Mouse (Mus musculus) kidney, adult 2 months (tissue): ENCODE data around the gene Ppil4. TPM values are rescaled to one million over a fixed set of nuclear protein-coding genes. Genes with fewer than 3 reads are reported as not detected.

Source experiments
- DNase-seq: peaks from one replicate; pipeline ENCODE4 v3.0.0; 2021
- H3K27ac ChIP-seq: fragments of 200-500 bp; 2 replicates; pipeline ENCODE4 v1.5.1; 2012; ENCODE audit warnings: low read depth, low read length, control low read depth, inconsistent platforms; ENCODE audit not compliant: insufficient read depth
- H3K27me3 ChIP-seq: fragments of 200-500 bp; replicated peaks from 2 replicates; pipeline ENCODE4 v1.6.1; 2012; ENCODE audit warnings: mild to moderate bottlenecking, moderate library complexity, low read length, inconsistent platforms; ENCODE audit not compliant: control insufficient read depth, insufficient read depth
- H3K36me3 ChIP-seq: fragments of 200-500 bp; 2 replicates; pipeline ENCODE4 v1.6.1; 2012; ENCODE audit warnings: mild to moderate bottlenecking, moderate library complexity, low read length, inconsistent platforms; ENCODE audit not compliant: control insufficient read depth, insufficient read depth
- H3K4me1 ChIP-seq: fragments of 200-500 bp; 2 replicates; pipeline ENCODE4 v1.6.1; 2011; ENCODE audit warnings: low read length; ENCODE audit not compliant: control insufficient read depth, insufficient read depth
- H3K4me3 ChIP-seq: fragments of 200-500 bp; 2 replicates; pipeline ENCODE4 v1.5.1; 2011; ENCODE audit warnings: mild to moderate bottlenecking, low read depth, low read length, control low read depth; ENCODE audit not compliant: insufficient read depth
- CTCF ChIP-seq: fragments of 200-500 bp; conservative IDR thresholded peaks from 2 replicates; pipeline ENCODE4 v1.5.1; 2011; ENCODE audit warnings: low read depth, mild to moderate bottlenecking, control low read depth, low read length, moderate library complexity, mixed read lengths; ENCODE audit not compliant: insufficient read depth, insufficient read length
- POLR2A ChIP-seq: fragments of 200-500 bp; IDR thresholded peaks from one replicate; pipeline ENCODE4 v1.6.1; 2011; ENCODE audit warnings: low read depth, low read length, control low read depth
- WGBS: fragments of 180-500 bp; shearing (Covaris S2); methylation state at CpG from one replicate; pipeline ENCODE4 v1.1.7; 2018; 5-methylcytosine and 5-hydroxymethylcytosine counted together
- polyA plus RNA-seq: library from polyadenylated mRNA; depleted of rRNA; stranded (reverse); fragments of >200 nt; gene quantifications from 2 replicates; pipeline ENCODE4 v1.2.3, GENCODE M21; 2012

Gene Ppil4
- polyA plus RNA-seq, 1 experiment = 6.2 TPM

- 87% methylated on average over 14 of the region's 14 CpGs for WGBS
- no peak for DNase-seq
- Histone ChIP-seq H3K36me3 (no peaks in the 10 kb centered on the region), H3K27ac (no peak overlapping the region), H3K27me3 (no peaks in the 10 kb centered on the region), H3K4me3 (no peak overlapping the region), H3K4me1 (no peaks in the 10 kb centered on the region)
- TF ChIP-seq POLR2A (no peak), CTCF (no peak)
Measured at GRCm38 (mm10) chr10:7861259-7861936, 68.7 kb downstream of the Ppil4 start.

DNA sequence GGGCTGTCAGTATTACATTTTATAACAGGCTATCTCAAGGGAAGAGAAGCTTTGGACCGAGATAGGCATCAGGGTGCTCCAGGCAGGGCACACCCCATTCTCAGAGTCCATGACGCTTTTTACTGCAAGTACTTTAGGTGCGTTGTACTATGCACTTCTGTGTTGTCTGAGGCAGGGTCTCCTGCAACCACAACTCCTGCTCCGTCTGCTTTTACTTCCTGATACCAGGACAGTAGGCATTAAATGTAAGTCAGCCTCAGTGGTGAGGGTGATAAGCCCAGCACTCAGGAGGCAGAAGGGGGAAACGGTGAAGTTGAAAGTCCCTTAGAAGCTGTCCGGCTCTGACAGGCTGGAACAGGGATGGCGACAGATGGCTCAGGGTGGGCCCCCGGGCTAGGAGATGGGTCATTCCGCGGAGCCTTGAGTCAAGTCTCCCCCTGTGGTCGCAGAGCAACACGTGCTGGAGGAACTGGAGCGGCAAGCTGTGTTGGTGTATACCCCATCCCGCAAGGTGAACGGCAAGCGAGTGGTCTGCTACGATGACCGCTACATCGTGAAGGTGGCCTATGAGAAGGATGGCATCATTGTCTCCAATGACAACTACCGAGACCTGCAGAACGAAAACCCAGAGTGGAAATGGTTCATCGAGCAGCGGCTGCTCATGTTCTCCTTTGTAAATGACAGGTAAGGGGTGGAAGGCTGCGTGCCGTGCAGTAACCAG is 69.4 kb downstream of the Ppil4 start:
- Histone ChIP-seq H3K27ac (no peak overlapping the region), H3K27me3 (no peaks in the 10 kb centered on the region), H3K4me3 (no peak overlapping the region), H3K36me3 (no peaks in the 10 kb centered on the region), H3K4me1 (no peaks in the 10 kb centered on the region)
- no peak for TF ChIP-seq POLR2A
- TF ChIP-seq CTCF = no peak
- DNase-seq = no peak
- WGBS = 92% methylated on average over 25 of the region's 25 CpGs

DNA sequence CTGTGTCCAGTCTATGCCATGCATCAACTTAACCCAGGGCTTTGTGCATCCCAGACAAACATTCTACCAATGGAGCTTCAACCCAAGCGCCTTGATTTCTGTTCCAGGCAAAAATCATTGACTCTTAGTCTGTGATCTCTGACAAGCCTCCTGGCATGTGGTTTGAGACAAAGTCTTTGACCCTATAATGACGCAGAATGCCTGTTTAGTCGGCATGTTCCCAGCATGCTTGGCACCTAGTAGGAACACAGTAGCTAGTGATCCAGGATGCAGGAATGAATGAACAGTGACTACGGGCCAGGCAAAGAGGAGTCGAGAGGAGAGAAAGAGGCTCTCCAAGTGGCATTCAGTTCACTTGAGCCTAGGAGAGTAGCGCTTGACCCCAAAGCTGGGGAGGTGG is 70.7 kb downstream of the Ppil4 start:
- Histone ChIP-seq H3K27ac (no peak overlapping the region), H3K4me3 (no peak overlapping the region), H3K27me3 (no peaks in the 10 kb centered on the region), H3K4me1 (no peaks in the 10 kb centered on the region), H3K36me3 (no peaks in the 10 kb centered on the region)
- 96% methylated on average over 6 of the region's 6 CpGs for WGBS
- TF ChIP-seq CTCF (no peak), POLR2A (no peak)
- no peak for DNase-seq

- H3K27ac ChIP-seq = no peak overlapping the region
- H3K4me3 ChIP-seq = no peak overlapping the region
- no peaks in the 10 kb centered on the region for H3K27me3 ChIP-seq
- H3K36me3 ChIP-seq = no peaks in the 10 kb centered on the region
- peak; percentile 10 for DNase-seq
- no peaks in the 10 kb centered on the region for H3K4me1 ChIP-seq
- TF ChIP-seq POLR2A (no peak), CTCF (no peak)
- 69% methylated on average over 6 of the region's 6 CpGs for WGBS
Measured at GRCm38 (mm10) chr10:7864184-7864583, 71.5 kb downstream of the Ppil4 start.

DNA sequence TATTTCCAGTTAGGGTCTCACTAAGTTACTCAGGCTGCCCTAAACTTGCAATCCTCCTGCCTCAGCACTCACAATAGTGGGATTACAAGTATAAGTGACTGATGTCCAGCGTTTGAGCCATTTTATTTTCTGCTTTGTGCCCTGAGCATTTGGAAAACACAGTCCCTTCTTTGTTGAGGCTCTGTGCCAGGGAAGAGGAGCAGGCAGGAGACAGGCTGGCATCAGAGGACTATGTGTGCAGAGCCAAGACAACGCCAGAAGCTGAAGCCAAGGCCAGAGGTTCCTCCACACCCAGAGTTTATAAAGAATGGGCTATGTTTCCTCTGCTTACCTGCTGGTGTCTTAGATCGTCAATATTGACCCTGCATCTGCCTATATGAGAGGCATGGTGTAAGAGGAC is 72.1 kb downstream of the Ppil4 start:
- Histone ChIP-seq H3K4me3 (no peak overlapping the region), H3K27ac (no peak overlapping the region), H3K36me3 (no peaks in the 10 kb centered on the region), H3K27me3 (no peaks in the 10 kb centered on the region), H3K4me1 (no peaks in the 10 kb centered on the region)
- no peak for DNase-seq
- 84% methylated on average over 3 of the region's 3 CpGs for WGBS
- no peak for TF ChIP-seq POLR2A
- TF ChIP-seq CTCF = no peak

GRCm38 (mm10) chr10:7866762-7867665 is 74.3 kb downstream of the Ppil4 start:
- no peak for TF ChIP-seq POLR2A
- no peak for TF ChIP-seq CTCF
- DNase-seq = peak; percentile 26
- 24% methylated on average over 50 of the region's 50 CpGs for whole genome bisulfite sequencing
- H3K4me3 ChIP-seq = no peak overlapping the region
- no peak overlapping the region for H3K27ac ChIP-seq
- H3K36me3 ChIP-seq = no peaks in the 10 kb centered on the region
- H3K27me3 ChIP-seq = no peaks in the 10 kb centered on the region
- no peaks in the 10 kb centered on the region for H3K4me1 ChIP-seq

DNA sequence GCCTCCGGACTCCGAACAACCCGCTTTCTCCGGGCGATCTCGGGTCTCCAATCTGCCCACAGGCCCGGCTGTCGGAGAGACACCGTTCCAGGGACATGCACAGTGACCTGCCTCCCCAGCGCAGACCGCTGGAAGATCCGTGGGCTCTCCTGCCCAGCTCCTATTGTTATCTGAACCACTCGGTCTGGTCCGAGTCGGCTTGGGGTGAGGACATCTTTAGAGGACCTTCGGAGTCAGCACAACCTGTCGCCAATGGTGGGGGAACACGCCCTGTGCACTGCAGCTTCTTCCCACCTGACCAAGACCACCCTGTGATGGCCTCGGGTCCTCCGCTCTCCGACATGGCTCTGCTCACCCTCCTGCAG is 75.0 kb downstream of the Ppil4 start:
- Histone ChIP-seq H3K4me1 (no peaks in the 10 kb centered on the region), H3K4me3 (no peak overlapping the region), H3K27me3 (no peaks in the 10 kb centered on the region), H3K27ac (no peak overlapping the region), H3K36me3 (no peaks in the 10 kb centered on the region)
- no peak for TF ChIP-seq CTCF
- no peak for TF ChIP-seq POLR2A
- WGBS = 30% methylated on average over 21 of the region's 21 CpGs
- DNase-seq = no peak
